Mouse (Mus musculus) brain, embryonic 14.5 days (tissue): ENCODE measurements around the gene Ube2e1.

Source experiments
- CTCF ChIP-seq: fragments of 200-500 bp; IDR thresholded peaks from 2 replicates; pipeline ENCODE4 v1.5.1; 2012; ENCODE audit warnings: inconsistent platforms, mild to moderate bottlenecking, moderate library complexity, borderline replicate concordance; ENCODE audit not compliant: insufficient read depth, insufficient read length; ENCODE audit errors: extremely low read depth
- POLR2A ChIP-seq: fragments of 200-500 bp; IDR thresholded peaks from 2 replicates; pipeline ENCODE4 v1.6.1; 2012; ENCODE audit warnings: mild to moderate bottlenecking, inconsistent platforms, borderline replicate concordance; ENCODE audit not compliant: poor library complexity, insufficient read depth, insufficient read length, severe bottlenecking; ENCODE audit errors: extremely low read depth

DNA sequence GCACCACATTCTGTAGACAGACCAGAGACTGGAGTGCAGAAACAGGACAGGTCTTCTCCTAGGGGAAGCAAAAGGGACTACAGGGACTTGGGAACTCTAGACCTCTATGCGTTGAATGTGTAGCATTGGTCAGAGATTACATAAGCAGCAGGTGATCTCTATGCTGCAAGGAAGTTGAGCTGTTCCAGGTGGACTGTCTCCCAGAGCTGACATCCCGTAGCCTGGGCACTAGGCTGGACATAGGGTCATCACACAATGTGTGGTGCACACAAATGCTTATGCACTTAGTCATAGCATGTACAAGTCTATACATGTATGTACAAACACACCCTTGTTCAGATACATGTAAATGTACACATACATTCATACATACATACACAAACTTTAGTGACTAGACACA, 11.1 kb upstream of the Ube2e1 start:
- TF ChIP-seq CTCF (no peak), POLR2A (no peak)
